Mouse (Mus musculus) forebrain, embryonic 15.5 days (tissue): ENCODE measurements around the gene Cyp1a1. TPM values are rescaled to one million over a fixed set of nuclear protein-coding genes. Genes with fewer than 3 reads are reported as not detected.

Experiments
- ATAC-seq: fragments of 200-750 bp; cut with Nextera tagmentation; replicated peaks from 2 replicates; pipeline ENCODE4 v1.8.0; 2017; ENCODE audit warnings: mild to moderate bottlenecking, moderate TSS enrichment, moderate library complexity
- H3K27ac ChIP-seq: fragments of 300-500 bp; sonication (generic); replicated peaks from 2 replicates; pipeline ENCODE4 v1.5.1; 2015; ENCODE audit warnings: mild to moderate bottlenecking, inconsistent platforms
- H3K27me3 ChIP-seq: fragments of 300-500 bp; sonication (generic); 2 replicates; pipeline ENCODE4 v1.6.1; 2015; ENCODE audit warnings: inconsistent platforms
- H3K36me3 ChIP-seq: fragments of 300-500 bp; sonication (generic); 2 replicates; pipeline ENCODE4 v1.6.1; 2015; ENCODE audit warnings: mild to moderate bottlenecking, inconsistent platforms
- H3K4me1 ChIP-seq: fragments of 300-500 bp; sonication (generic); 2 replicates; pipeline ENCODE4 v1.6.1; 2015; ENCODE audit warnings: inconsistent platforms
- H3K4me2 ChIP-seq: fragments of 300-500 bp; sonication (generic); replicated peaks from 2 replicates; pipeline ENCODE4 v1.6.1; 2015; ENCODE audit warnings: mild to moderate bottlenecking, inconsistent platforms
- H3K4me3 ChIP-seq: fragments of 300-500 bp; sonication (generic); 2 replicates; pipeline ENCODE4 v1.5.1; 2015; ENCODE audit warnings: mild to moderate bottlenecking, inconsistent platforms
- H3K9ac ChIP-seq: fragments of 300-500 bp; sonication (generic); replicated peaks from 2 replicates; pipeline ENCODE4 v1.6.1; 2015; ENCODE audit warnings: mild to moderate bottlenecking, inconsistent platforms
- H3K9me3 ChIP-seq: fragments of 300-500 bp; sonication (generic); 2 replicates; pipeline ENCODE4 v1.6.1; 2016; ENCODE audit warnings: inconsistent platforms
- WGBS: fragments of 180-500 bp; shearing (Covaris S2); methylation state at CpG from one replicate; pipeline ENCODE4 v1.1.7; 2015; ENCODE audit warnings: mixed read lengths; 5-methylcytosine and 5-hydroxymethylcytosine counted together
- polyA plus RNA-seq: library from polyadenylated mRNA; unstranded; fragments of >200 nt; fragmentation: Nextera tagmentation; extraction: Ambion mirVana; gene quantifications from 2 replicates; pipeline ENCODE4 v1.2.1, GENCODE M21; 2015

The Cyp1a1 gene
- polyA plus RNA-seq, 1 experiment from 2014 or later, result 0.20 TPM

- no peak overlapping the region for H3K27ac ChIP-seq
- no peaks in the 10 kb centered on the region for H3K27me3 ChIP-seq
- ATAC-seq, result no peak
- 75% methylated on average over 6 of the region's 6 CpGs for WGBS
- no peak overlapping the region for H3K9ac ChIP-seq
- H3K9me3 ChIP-seq, result no peaks in the 10 kb centered on the region
- peaks cover 79% of the 10 kb centered on the region for H3K36me3 ChIP-seq
- H3K4me2 ChIP-seq, result no peak overlapping the region
- H3K4me3 ChIP-seq, result no peak overlapping the region
- H3K4me1 ChIP-seq, result no peaks in the 10 kb centered on the region
Measured at GRCm38 (mm10) chr9:57748137-57748536, 60.4 kb downstream of the Cyp1a1 start.

- H3K36me3 ChIP-seq, result peaks cover 82% of the 10 kb centered on the region
- H3K9me3 ChIP-seq, result no peaks in the 10 kb centered on the region
- no peaks in the 10 kb centered on the region for H3K27me3 ChIP-seq
- no peak overlapping the region for H3K9ac ChIP-seq
- no peak for ATAC-seq
- WGBS, result 66% methylated on average over 1 of the region's 1 CpGs
- H3K4me3 ChIP-seq, result no peak overlapping the region
- H3K4me1 ChIP-seq, result no peaks in the 10 kb centered on the region
- H3K27ac ChIP-seq, result no peak overlapping the region
- no peak overlapping the region for H3K4me2 ChIP-seq
Measured at GRCm38 (mm10) chr9:57748831-57749230, 61.1 kb downstream of the Cyp1a1 start.

DNA sequence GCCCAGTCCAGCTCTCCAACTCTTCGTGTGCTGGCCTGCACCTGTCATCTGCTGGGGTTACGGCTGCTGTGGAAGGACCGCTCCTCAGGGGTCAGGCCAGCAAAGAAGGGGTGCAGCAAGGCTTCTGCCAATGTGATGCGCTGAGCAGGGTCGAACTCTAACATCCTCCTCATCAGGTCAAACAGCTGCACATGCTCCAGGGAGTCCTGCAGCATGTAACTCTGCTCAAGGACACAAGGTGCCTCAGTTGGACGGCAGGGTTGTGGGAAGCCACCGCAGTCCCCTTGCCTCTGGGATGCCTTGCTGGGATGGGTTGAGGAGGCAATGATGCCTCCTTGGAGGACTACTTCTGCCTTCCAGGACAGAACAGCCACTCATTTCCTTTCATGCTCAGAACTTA lies 63.2 kb downstream of the Cyp1a1 start:
- 92% methylated on average over 7 of the region's 7 CpGs for WGBS
- H3K27ac ChIP-seq, result no peak overlapping the region
- H3K4me1 ChIP-seq, result no peaks in the 10 kb centered on the region
- no peak overlapping the region for H3K9ac ChIP-seq
- peaks cover 95% of the 10 kb centered on the region for H3K36me3 ChIP-seq
- no peaks in the 10 kb centered on the region for H3K27me3 ChIP-seq
- no peak overlapping the region for H3K4me2 ChIP-seq
- no peaks in the 10 kb centered on the region for H3K9me3 ChIP-seq
- no peak for ATAC-seq
- no peak overlapping the region for H3K4me3 ChIP-seq

Other genes with a start within 250 kb of the Cyp1a1 start
- 21.3 and 29.5 TPM in 2 replicates for gene Ppcdc, start 247.8 kb upstream of the Cyp1a1 start, polyA plus RNA-seq
- 102 and 106 TPM in 2 replicates for gene Scamp5, start 219.9 kb upstream of the Cyp1a1 start, polyA plus RNA-seq
- 18.8 and 19.6 TPM in 2 replicates for gene Rpp25, start 183.9 kb upstream of the Cyp1a1 start, polyA plus RNA-seq
- gene Cox5a, start 166.7 kb upstream of the Cyp1a1 start, polyA plus RNA-seq, result 751 and 752 TPM in 2 replicates
- gene Fam219b, start 150.4 kb upstream of the Cyp1a1 start, polyA plus RNA-seq, result 24.1 and 26.2 TPM in 2 replicates
- gene Mpi, start 135.2 kb upstream of the Cyp1a1 start, polyA plus RNA-seq, result 62.9 and 69.3 TPM in 2 replicates
- gene Scamp2, start 127.0 kb upstream of the Cyp1a1 start, polyA plus RNA-seq, result 57.7 and 60.5 TPM in 2 replicates
- 26.6 and 29.8 TPM in 2 replicates for gene Ulk3, start 98.5 kb upstream of the Cyp1a1 start, polyA plus RNA-seq
- 0.45 TPM in 1 of 2 replicates, not detected in the other for gene Cplx3, start 81.6 kb upstream of the Cyp1a1 start, polyA plus RNA-seq
- gene Lman1l, start 67.2 kb upstream of the Cyp1a1 start, polyA plus RNA-seq, result not detected in 2 replicates
- gene Csk, start 34.3 kb upstream of the Cyp1a1 start, polyA plus RNA-seq, result 37.4 and 41.7 TPM in 2 replicates
- not detected in 2 replicates for gene Cyp1a2, start 4.2 kb upstream of the Cyp1a1 start, polyA plus RNA-seq
- 36.4 and 37.1 TPM in 2 replicates for gene Edc3, start 20.6 kb downstream of the Cyp1a1 start, polyA plus RNA-seq
- 88.6 and 93.0 TPM in 2 replicates for gene Clk3, start 77.9 kb downstream of the Cyp1a1 start, polyA plus RNA-seq
- 8.0 and 9.2 TPM in 2 replicates for gene Arid3b, start 148.9 kb downstream of the Cyp1a1 start, polyA plus RNA-seq
- 171 and 176 TPM in 2 replicates for gene Ubl7, start 223.1 kb downstream of the Cyp1a1 start, polyA plus RNA-seq